Mouse (Mus musculus) T-helper 2 cell (primary cell): Measurements from ENCODE around the gene Ppp1r14b.

ENCODE experiments used
- in situ Hi-C: fragments of 300-600 bp; cut with MboI, MseI; formaldehyde crosslinking; loops from one replicate; pipeline ENCODE4 v1.15.1; 2025; ENCODE audit warnings: high pct_unique_total_duplicates

Ppp1r14b gene

GRCm38 (mm10) chr19:6942764-6943163 is 32.0 kb upstream of the Ppp1r14b start:
- in situ Hi-C loops: no loop called here

GRCm38 (mm10) chr19:6943709-6944108 is 31.1 kb upstream of the Ppp1r14b start:
- in situ Hi-C loops: no loop called here

- in situ Hi-C loops: no loop called here
Measured at GRCm38 (mm10) chr19:6947742-6948141, 27.0 kb upstream of the Ppp1r14b start.

GRCm38 (mm10) chr19:6948186-6948585 is 26.6 kb upstream of the Ppp1r14b start:
- in situ Hi-C loops: no loop called here

- in situ Hi-C loops: no loop called here
Measured at GRCm38 (mm10) chr19:6949532-6949931, 25.2 kb upstream of the Ppp1r14b start.

- in situ Hi-C loops: no loop called here
Measured at GRCm38 (mm10) chr19:6949951-6950350, 24.8 kb upstream of the Ppp1r14b start.

GRCm38 (mm10) chr19:6950613-6951153 is 24.1 kb upstream of the Ppp1r14b start:
- in situ Hi-C loops: no loop called here

GRCm38 (mm10) chr19:6951381-6951968 is 23.3 kb upstream of the Ppp1r14b start:
- in situ Hi-C loops: no loop called here

- in situ Hi-C loops: no loop called here
Measured at GRCm38 (mm10) chr19:6951994-6952711, 22.6 kb upstream of the Ppp1r14b start.

- in situ Hi-C loops: no loop called here
Measured at GRCm38 (mm10) chr19:6952712-6953037, 22.1 kb upstream of the Ppp1r14b start.

- in situ Hi-C loops: no loop called here
Measured at GRCm38 (mm10) chr19:6954046-6954445, 20.7 kb upstream of the Ppp1r14b start.

GRCm38 (mm10) chr19:6955424-6955823 is 19.3 kb upstream of the Ppp1r14b start:
- in situ Hi-C loops: no loop called here

- in situ Hi-C loops: no loop called here
Measured at GRCm38 (mm10) chr19:6956461-6956860, 18.3 kb upstream of the Ppp1r14b start.

- in situ Hi-C loops: no loop called here
Measured at GRCm38 (mm10) chr19:6968491-6969271, 6.1 kb upstream of the Ppp1r14b start.

- in situ Hi-C loops: no loop called here
Measured at GRCm38 (mm10) chr19:6969291-6969664, 5.5 kb upstream of the Ppp1r14b start.

GRCm38 (mm10) chr19:6969665-6970381 is 4.9 kb upstream of the Ppp1r14b start:
- in situ Hi-C loops: no loop called here

GRCm38 (mm10) chr19:6970460-6971085 is 4.2 kb upstream of the Ppp1r14b start:
- in situ Hi-C loops: no loop called here

- in situ Hi-C loops: no loop called here
Measured at GRCm38 (mm10) chr19:6971644-6972043, 3.1 kb upstream of the Ppp1r14b start.

- in situ Hi-C loops: no loop called here
Measured at GRCm38 (mm10) chr19:6972247-6972917, 2.4 kb upstream of the Ppp1r14b start.

- in situ Hi-C loops: no loop called here
Measured at GRCm38 (mm10) chr19:6973581-6974190, 1.1 kb upstream of the Ppp1r14b start.
